Mouse (Mus musculus) left cerebral cortex, adult 11 months (tissue): ENCODE data around the gene Bcl3.

ENCODE experiments used
- DNase-seq: peaks from one replicate; pipeline ENCODE4 v3.0.0; 2022; ENCODE audit warnings: low spot score

The Bcl3 gene

GRCm38 (mm10) chr7:19834055-19834454 is 11.5 kb upstream of the Bcl3 start:
- no peak for DNase-seq

GRCm38 (mm10) chr7:19831837-19832236 is 9.3 kb upstream of the Bcl3 start:
- no peak for DNase-seq

- no peak for DNase-seq
These were observed 8.1 kb upstream of the Bcl3 start for GRCm38 (mm10) chr7:19830682-19831156.

GRCm38 (mm10) chr7:19829694-19830093 is 7.1 kb upstream of the Bcl3 start:
- no peak for DNase-seq

GRCm38 (mm10) chr7:19826756-19827155 is 4.2 kb upstream of the Bcl3 start:
- no peak for DNase-seq

GRCm38 (mm10) chr7:19824182-19824973 is 1.8 kb upstream of the Bcl3 start:
- peak; percentile 35 for DNase-seq

GRCm38 (mm10) chr7:19823256-19824181 is 949 bp upstream of the Bcl3 start:
- DNase-seq, result no peak

- no peak for DNase-seq
These were observed 377 bp downstream of the Bcl3 start for GRCm38 (mm10) chr7:19822193-19822592.

- DNase-seq, result no peak
These were observed 937 bp downstream of the Bcl3 start for GRCm38 (mm10) chr7:19821633-19822032.

GRCm38 (mm10) chr7:19820347-19821048 is 2.1 kb downstream of the Bcl3 start:
- no peak for DNase-seq

- no peak for DNase-seq
These were observed 3.7 kb downstream of the Bcl3 start for GRCm38 (mm10) chr7:19818875-19819274.

- DNase-seq, result no peak
These were observed 4.1 kb downstream of the Bcl3 start for GRCm38 (mm10) chr7:19818440-19818839.

GRCm38 (mm10) chr7:19817382-19818105 is 5.0 kb downstream of the Bcl3 start:
- no peak for DNase-seq

GRCm38 (mm10) chr7:19816224-19816771 is 6.3 kb downstream of the Bcl3 start:
- DNase-seq, result peak; percentile 40

- DNase-seq, result no peak
These were observed 7.0 kb downstream of the Bcl3 start for GRCm38 (mm10) chr7:19815296-19816223.

GRCm38 (mm10) chr7:19813579-19814122 is 8.9 kb downstream of the Bcl3 start:
- no peak for DNase-seq

GRCm38 (mm10) chr7:19813161-19813560 is 9.4 kb downstream of the Bcl3 start:
- DNase-seq, result no peak

GRCm38 (mm10) chr7:19811114-19811513 is 11.5 kb downstream of the Bcl3 start:
- DNase-seq, result no peak

GRCm38 (mm10) chr7:19809369-19809768 is 13.2 kb downstream of the Bcl3 start:
- DNase-seq, result no peak
